Mouse (Mus musculus): Measurements from ENCODE around the gene Zfp772. TPM values are rescaled to one million over a fixed set of nuclear protein-coding genes. Genes with fewer than 3 reads are reported as not detected.
"Not testable (repeated sequence)": the region's sequence is repeated elsewhere in the genome, so short reads cannot be mapped to it uniquely, and the experiment has no call there.

Zfp772 gene
- total RNA-seq (2012; rRNA removed) (1.3 and 1.8 TPM in 2 replicates), polyA plus RNA-seq (2012; ENCODE audit: insufficient read depth in 1 of 2, insufficient read length in 2 of 2, low read depth in 1 of 2, low replicate concordance in 2 of 2, missing spikeins in 1 of 2) (1 to 10 TPM in 1 of 2 experiments, not detected in 1; 1.9 TPM)

DNA sequence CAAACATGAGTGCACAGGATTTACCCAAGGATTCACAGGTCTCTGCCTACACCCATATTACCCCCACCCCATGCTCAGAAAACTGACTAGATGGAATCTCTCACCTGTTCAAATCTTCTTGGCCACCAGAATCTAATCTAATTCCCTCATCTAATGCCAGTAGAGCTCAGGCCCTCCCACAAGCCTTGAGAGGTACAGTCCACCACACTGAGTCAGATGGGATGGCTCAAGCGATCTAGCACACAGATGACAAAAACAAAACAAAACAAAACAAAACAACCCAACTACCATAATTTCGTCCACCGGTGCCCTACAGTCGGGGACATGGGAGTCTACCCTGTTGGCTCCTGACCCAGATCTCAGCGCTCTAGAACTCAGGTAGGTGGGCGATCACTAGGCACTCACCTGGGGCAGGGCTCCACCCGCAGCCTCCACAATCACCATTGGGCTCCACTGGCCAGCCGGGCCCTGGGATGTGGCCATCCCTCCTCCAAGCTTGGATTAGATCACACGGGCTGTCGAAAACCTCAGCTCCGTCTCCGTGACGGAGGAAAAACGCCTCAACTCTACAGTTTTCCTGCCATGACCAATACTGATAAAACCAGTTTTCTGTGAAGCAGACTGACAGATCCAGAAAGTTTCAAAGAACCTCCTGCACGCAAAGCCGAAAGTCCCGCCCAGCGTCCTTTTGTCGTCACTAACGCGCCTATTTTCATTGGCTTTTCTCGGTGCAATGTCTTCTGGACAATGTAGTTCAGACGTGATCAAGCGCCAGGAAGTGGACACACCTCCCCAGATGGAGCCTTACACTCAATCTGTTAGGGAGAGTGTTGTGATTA is at the start of gene Zfp772:
TSS of gene Zfp772 (minus strand) at position 686 of the 839 bp plus-strand sequence.
- peak; percentile 43 for DNase-seq (ENCODE audit: low read depth, low spot score)
- not testable (repeated sequence) for H3K4me1 ChIP-seq (ENCODE audit: control insufficient read depth in 1 of 2, insufficient read depth in 2 of 2, low read length in 2 of 2); H3K9me3 ChIP-seq (replicated peaks; ENCODE audit: insufficient read depth, low read length); H3K27me3 ChIP-seq (ENCODE audit: control insufficient read depth in 1 of 2, insufficient read depth in 2 of 2, low read length in 2 of 2); H3K27ac ChIP-seq (ENCODE audit: control insufficient read depth, low read depth, low read length); H3K36me3 ChIP-seq (ENCODE audit: control insufficient read depth in 1 of 2, insufficient read depth in 2 of 2, low read length in 2 of 2); H3K79me2 ChIP-seq (ENCODE audit: control insufficient read depth, insufficient read depth, low read length, poor library complexity)
- peak; percentile 73 for TF ChIP-seq HCFC1 (IDR thresholded peaks at IDR 0.05; ENCODE audit: low read depth, low read length)
- peak within 1 kb of the TSS; percentile 48 to 65 for H3K4me3 ChIP-seq (ENCODE audit: control insufficient read depth in 1 of 2, insufficient read depth in 1 of 2, low read depth in 2 of 2, low read length in 2 of 2)
- peak within 1 kb of the TSS; percentile 45 for H3K9ac ChIP-seq (ENCODE audit: control insufficient read depth, low read depth, low read length, poor library complexity, severe bottlenecking)

DNA sequence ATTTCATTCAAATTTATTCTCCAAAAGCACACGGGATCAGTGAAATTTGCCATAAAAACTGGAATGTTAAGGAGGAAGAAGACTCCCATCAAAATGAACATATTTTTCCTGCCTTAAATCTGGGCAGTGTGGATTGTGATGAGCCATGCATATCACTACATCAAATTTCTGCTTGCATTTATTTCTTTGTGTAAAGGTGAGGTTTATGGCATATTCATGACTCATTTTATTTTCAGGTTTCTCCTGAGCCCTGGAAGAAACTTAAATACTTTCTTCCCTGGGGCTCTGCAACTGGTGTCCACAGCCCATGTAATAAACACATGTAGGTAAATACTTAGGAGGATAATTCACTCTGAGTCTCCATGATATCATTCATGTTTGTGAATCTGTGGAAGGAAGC is 37.4 kb upstream of the Zfp772 start, which contains the start of gene Vmn2r29:
TSS of gene Vmn2r29 (minus strand) at position 101 of the 400 bp plus-strand sequence.
- H3K9me3 ChIP-seq (replicated peaks; ENCODE audit: insufficient read depth, low read length); H3K27me3 ChIP-seq (ENCODE audit: control insufficient read depth in 1 of 2, insufficient read depth in 2 of 2, low read length in 2 of 2); DNase-seq (ENCODE audit: low read depth, low spot score); H3K4me3 ChIP-seq (ENCODE audit: control insufficient read depth in 1 of 2, insufficient read depth in 1 of 2, low read depth in 2 of 2, low read length in 2 of 2); H3K79me2 ChIP-seq (ENCODE audit: control insufficient read depth, insufficient read depth, low read length, poor library complexity); H3K4me1 ChIP-seq (ENCODE audit: control insufficient read depth in 1 of 2, insufficient read depth in 2 of 2, low read length in 2 of 2); H3K36me3 ChIP-seq (ENCODE audit: control insufficient read depth in 1 of 2, insufficient read depth in 2 of 2, low read length in 2 of 2); H3K27ac ChIP-seq (ENCODE audit: control insufficient read depth, low read depth, low read length); H3K9ac ChIP-seq (ENCODE audit: control insufficient read depth, low read depth, low read length, poor library complexity, severe bottlenecking): not testable (repeated sequence)

DNA sequence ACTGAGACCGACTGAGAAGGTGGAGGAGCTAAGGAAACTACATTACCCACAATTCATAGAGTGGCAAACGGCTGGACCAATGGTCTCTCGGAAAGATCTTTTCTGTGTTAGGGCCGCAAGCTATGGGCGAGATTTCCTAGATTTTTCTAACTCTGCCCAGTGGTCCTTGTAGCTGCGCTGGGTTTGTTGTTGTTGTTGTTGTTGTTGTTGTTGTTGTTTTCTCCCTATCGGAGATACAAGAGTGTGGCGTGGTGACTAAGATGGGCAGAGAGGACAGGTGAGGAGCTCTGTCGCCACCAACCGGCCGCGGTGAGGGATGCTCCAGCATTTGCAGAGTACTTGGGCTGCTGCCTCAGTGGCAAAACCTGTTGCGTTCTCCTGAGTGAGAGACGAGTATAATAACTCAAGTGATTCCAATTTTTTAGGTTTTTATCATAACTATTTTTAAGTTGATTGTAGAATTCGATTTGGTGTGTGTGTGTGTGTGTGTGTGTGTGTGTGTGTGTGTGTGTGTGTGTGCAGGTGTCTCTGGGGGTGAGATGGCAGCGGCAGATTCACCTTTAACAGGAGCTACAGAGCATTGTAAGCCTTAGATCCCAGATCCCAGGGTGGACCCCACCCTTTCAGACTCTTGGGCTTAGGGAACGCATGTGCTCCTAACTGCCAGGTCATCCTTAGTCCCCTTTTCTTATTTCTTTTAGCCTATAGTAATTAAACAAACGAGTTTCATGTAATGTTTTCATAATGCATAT is 21.4 kb downstream of the Zfp772 start:
- peak overlapping the region; percentile 88 to 90 for H3K4me3 ChIP-seq (ENCODE audit: control insufficient read depth in 1 of 2, insufficient read depth in 1 of 2, low read depth in 2 of 2, low read length in 2 of 2)
- no peaks in the 10 kb centered on the region; a peak in 1 of 4 replicates for H3K4me1 ChIP-seq (ENCODE audit: control insufficient read depth in 1 of 2, insufficient read depth in 2 of 2, low read length in 2 of 2)
- peak; percentile 89 for TF ChIP-seq HCFC1 (IDR thresholded peaks at IDR 0.05; ENCODE audit: low read depth, low read length)
- TF ChIP-seq ZC3H11A (IDR thresholded peaks at IDR 0.05; ENCODE audit: low read depth, low read length): no peak
- no peak for TF ChIP-seq MYC (IDR thresholded peaks at IDR 0.05; ENCODE audit: low read depth, low read length)
- no peak for TF ChIP-seq ZNF384 (IDR thresholded peaks at IDR 0.05; ENCODE audit: low read depth, low read length)
- TF ChIP-seq RCOR1 (IDR thresholded peaks at IDR 0.05; ENCODE audit: low read depth, low read length): no peak
- TF ChIP-seq KAT2A (conservative IDR thresholded peaks at IDR 0.05; ENCODE audit: low read depth, low read length): peak; percentile 54; the same call in 1 of the 2 replicates
- TF ChIP-seq UBTF (IDR thresholded peaks at IDR 0.05; ENCODE audit: borderline replicate concordance, insufficient read depth, low read depth, low read length): no peak
- TF ChIP-seq RAD21 (IDR thresholded peaks at IDR 0.05; ENCODE audit: low read depth, low read length): peak; percentile 33
- TF ChIP-seq JUND (IDR thresholded peaks at IDR 0.05; ENCODE audit: low read depth, low read length): no peak
- TF ChIP-seq TCF12 (IDR thresholded peaks at IDR 0.05; ENCODE audit: low read depth, low read length): no peak
- no peak for TF ChIP-seq MAX (IDR thresholded peaks at IDR 0.05; ENCODE audit: low read length)
- TF ChIP-seq MEF2A (IDR thresholded peaks at IDR 0.05; ENCODE audit: extremely low read depth, insufficient replicate concordance, low read depth, low read length, poor library complexity, severe bottlenecking): no peak
- no peak for TF ChIP-seq GABPA (IDR thresholded peaks at IDR 0.05; ENCODE audit: low read depth, low read length)
- TF ChIP-seq E2F4 (IDR thresholded peaks at IDR 0.05; ENCODE audit: borderline replicate concordance, low read depth, low read length): no peak
- TF ChIP-seq MYB (IDR thresholded peaks at IDR 0.05; ENCODE audit: low read depth, low read length): no peak
- TF ChIP-seq SMC3 (IDR thresholded peaks at IDR 0.05; ENCODE audit: low read depth, low read length): peak; percentile 45
- TF ChIP-seq POLR2AphosphoS2 (IDR thresholded peaks at IDR 0.05; ENCODE audit: low read length): no peak
- no peak for TF ChIP-seq NRF1 (IDR thresholded peaks at IDR 0.05; ENCODE audit: insufficient read depth, low read depth, low read length, poor library complexity, severe bottlenecking)
- TF ChIP-seq ETS1 (IDR thresholded peaks at IDR 0.05; ENCODE audit: low read depth, low read length): no peak
- peak; percentile 41 to 68 (median 54); a peak in 5 of 6 replicates for TF ChIP-seq CTCF (IDR thresholded peaks at IDR 0.05 in 2 of 3, conservative IDR thresholded peaks at IDR 0.05 in 1 of 3; ENCODE audit: control insufficient read depth in 1 of 3, insufficient read depth in 1 of 3, low read depth in 2 of 3, low read length in 3 of 3, poor library complexity in 1 of 3, severe bottlenecking in 1 of 3)
- H3K36me3 ChIP-seq (ENCODE audit: control insufficient read depth in 1 of 2, insufficient read depth in 2 of 2, low read length in 2 of 2): no peaks in the 10 kb centered on the region
- H3K27ac ChIP-seq (ENCODE audit: control insufficient read depth, low read depth, low read length): no peak overlapping the region
- H3K9ac ChIP-seq (ENCODE audit: control insufficient read depth, low read depth, low read length, poor library complexity, severe bottlenecking): peak overlapping the region; percentile 32; the same call in 1 of the 2 replicates
- no peaks in the 10 kb centered on the region for H3K9me3 ChIP-seq (replicated peaks; ENCODE audit: insufficient read depth, low read length)
- peak; percentile 62 for DNase-seq (ENCODE audit: low read depth, low spot score)
- no peaks in the 10 kb centered on the region for H3K27me3 ChIP-seq (ENCODE audit: control insufficient read depth in 1 of 2, insufficient read depth in 2 of 2, low read length in 2 of 2)
- no peaks in the 10 kb centered on the region for H3K79me2 ChIP-seq (ENCODE audit: control insufficient read depth, insufficient read depth, low read length, poor library complexity)
